Mouse (Mus musculus): ENCODE data around the gene Gm16506. TPM values are rescaled to one million over a fixed set of nuclear protein-coding genes. Genes with fewer than 3 reads are reported as not detected.

The Gm16506 gene
- polyA plus RNA-seq (2017; shearing (Covaris generic)) = not detected

DNA sequence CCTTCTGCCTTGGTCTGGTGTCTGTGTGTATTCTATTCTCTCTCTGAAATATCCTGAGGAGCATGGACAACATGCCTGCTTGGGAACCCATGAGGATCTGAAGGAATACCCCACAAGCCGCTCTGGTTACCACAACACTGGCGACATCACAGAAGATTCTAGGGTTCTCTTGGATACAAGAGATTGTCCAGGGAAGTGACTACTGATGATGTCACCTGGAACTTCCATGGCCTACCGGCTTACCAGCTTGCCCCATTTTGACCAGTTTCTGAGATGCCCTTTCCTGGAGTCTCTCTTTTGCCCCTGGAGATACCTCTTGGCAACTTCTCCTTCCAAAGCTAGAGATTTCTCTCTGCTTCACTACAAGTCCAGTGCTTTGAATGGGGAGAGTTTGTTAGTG is at the start of gene Gm16506:
Gene Gm16506 (minus strand): TSS at position 101 of the 400 bp plus-strand sequence.

DNA sequence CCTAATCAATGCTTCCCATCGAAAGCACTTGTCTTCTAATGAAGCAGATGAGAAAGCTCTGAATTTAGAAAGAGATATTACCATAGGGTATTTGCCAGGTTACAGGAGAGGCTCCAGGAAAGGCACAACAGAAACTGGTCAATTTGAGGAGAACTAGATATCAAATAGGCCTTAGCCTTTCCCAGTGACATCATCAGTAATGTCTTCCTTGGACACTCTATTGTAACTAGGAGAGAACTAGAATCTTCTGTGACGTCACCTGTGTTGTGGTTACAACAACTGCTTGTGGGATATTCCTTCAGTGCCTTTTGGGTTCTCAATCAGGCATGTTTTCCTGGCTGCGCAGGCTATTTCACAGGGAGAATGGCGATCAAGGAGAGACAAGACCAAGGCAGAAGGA is 20.3 kb upstream of the Gm16506 start, which contains the start of gene Gm6526:
Gene Gm6526 (plus strand): TSS at position 301 of the 400 bp plus-strand sequence.

DNA sequence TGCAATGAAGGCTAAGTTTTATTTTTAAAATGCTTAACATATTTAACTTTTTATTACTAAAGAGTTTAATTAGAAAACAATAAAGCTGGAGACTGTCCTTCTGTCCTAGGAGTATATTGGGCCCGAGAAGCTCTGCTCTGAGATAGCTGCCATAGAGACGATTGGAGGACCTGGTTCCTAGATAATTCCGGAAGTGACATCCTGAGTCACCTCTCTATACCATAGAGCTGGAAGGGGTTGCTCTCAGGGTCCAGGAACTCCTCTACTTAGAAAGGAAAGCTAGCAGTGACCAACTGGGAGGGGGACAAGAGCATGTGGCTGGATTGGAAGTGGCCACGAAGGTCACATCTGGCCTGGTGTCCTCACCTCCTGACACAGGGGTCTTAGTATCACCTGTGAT is 29.7 kb downstream of the Gm16506 start, which contains the start of gene Gm7324:
Gene Gm7324 (plus strand): TSS at position 208 of the 400 bp plus-strand sequence.

DNA sequence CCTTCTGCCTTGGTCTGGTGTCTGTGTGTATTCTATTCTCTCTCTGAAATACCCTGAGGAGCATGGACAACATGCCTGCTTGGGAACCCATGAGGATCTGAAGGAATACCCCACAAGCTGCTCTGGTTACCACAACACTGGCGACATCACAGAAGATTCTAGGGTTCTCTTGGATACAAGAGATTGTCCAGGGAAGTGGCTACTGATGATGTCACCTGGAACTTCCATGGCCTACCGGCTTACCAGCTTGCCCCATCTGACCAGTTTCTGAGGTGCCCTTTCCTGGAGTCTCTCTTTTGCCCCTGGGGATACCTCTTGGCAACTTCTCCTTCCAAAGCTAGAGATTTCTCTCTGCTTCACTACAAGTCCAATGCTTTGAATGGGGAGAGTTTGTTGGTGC is 50.2 kb downstream of the Gm16506 start, which contains the start of gene Gm8165:
Gene Gm8165 (minus strand): TSS at position 101 of the 400 bp plus-strand sequence.

Other genes starting within 250 kb of the Gm16506 start
- not detected for gene Gm5799, start 183.9 kb downstream of the Gm16506 start, polyA plus RNA-seq (2017; shearing (Covaris generic))
- not detected for gene Gm17654, start 148.3 kb downstream of the Gm16506 start, polyA plus RNA-seq (2017; shearing (Covaris generic))
- not detected for gene Gm10375, start 119.5 kb downstream of the Gm16506 start, polyA plus RNA-seq (2017; shearing (Covaris generic))
- not detected for gene Gm8165, start 50.3 kb downstream of the Gm16506 start, polyA plus RNA-seq (2017; shearing (Covaris generic))
- gene Gm7324, start 29.7 kb downstream of the Gm16506 start, polyA plus RNA-seq (2017; shearing (Covaris generic)) = 1.3 TPM
- 0.22 TPM for gene Gm6526, start 20.4 kb upstream of the Gm16506 start, polyA plus RNA-seq (2017; shearing (Covaris generic))
- gene Gm8180, start 57.3 kb upstream of the Gm16506 start, polyA plus RNA-seq (2017; shearing (Covaris generic)) = not detected
- gene Ear1, start 148.0 kb upstream of the Gm16506 start, polyA plus RNA-seq (2017; shearing (Covaris generic)) = not detected
- not detected for gene Ear10, start 196.1 kb upstream of the Gm16506 start, polyA plus RNA-seq (2017; shearing (Covaris generic))
- not detected for gene Gm8113, start 197.9 kb upstream of the Gm16506 start, polyA plus RNA-seq (2017; shearing (Covaris generic))
- gene Ang5, start 229.6 kb upstream of the Gm16506 start, polyA plus RNA-seq (2017; shearing (Covaris generic)) = not detected

Data from effector memory CD4-positive, alpha-beta T cell, adult 7 months (primary cell).